Mouse (Mus musculus) liver, embryonic 11.5 days (tissue): ENCODE measurements around the gene Prkag2. TPM values are rescaled to one million over a fixed set of nuclear protein-coding genes. Genes with fewer than 3 reads are reported as not detected.

Experiments
- ATAC-seq: fragments of 200-750 bp; cut with Nextera tagmentation; replicated peaks from 2 replicates; pipeline ENCODE4 v1.8.0; 2017; ENCODE audit warnings: moderate number of reproducible peaks, mild to moderate bottlenecking, moderate TSS enrichment, moderate library complexity; ENCODE audit not compliant: low FRiP score
- DNase-seq: peaks from one replicate; pipeline ENCODE4 v3.0.0-alpha.2; 2017; ENCODE audit warnings: low spot score
- H3K27ac ChIP-seq: fragments of 300-500 bp; sonication (generic); 2 replicates; pipeline ENCODE4 v1.5.1; 2014; ENCODE audit warnings: mild to moderate bottlenecking, low read depth, low read length, control low read depth
- H3K27me3 ChIP-seq: fragments of 300-500 bp; sonication (generic); replicated peaks from 2 replicates; pipeline ENCODE4 v1.6.1; 2014; ENCODE audit warnings: low read length, mixed read lengths; ENCODE audit not compliant: control insufficient read depth, insufficient read depth
- H3K36me3 ChIP-seq: fragments of 300-500 bp; sonication (generic); 2 replicates; pipeline ENCODE4 v1.6.1; 2014; ENCODE audit warnings: mild to moderate bottlenecking, low read length, moderate library complexity, mixed read lengths; ENCODE audit not compliant: control insufficient read depth, insufficient read depth
- H3K4me1 ChIP-seq: fragments of 300-500 bp; sonication (generic); replicated peaks from 2 replicates; pipeline ENCODE4 v1.6.1; 2014; ENCODE audit warnings: low read length, mixed read lengths; ENCODE audit not compliant: control insufficient read depth, insufficient read depth
- H3K4me2 ChIP-seq: fragments of 300-500 bp; sonication (generic); 2 replicates; pipeline ENCODE4 v1.6.1; 2014; ENCODE audit warnings: mild to moderate bottlenecking, control low read depth, moderate library complexity
- H3K4me3 ChIP-seq: fragments of 300-500 bp; sonication (generic); 2 replicates; pipeline ENCODE4 v1.5.1; 2014; ENCODE audit warnings: low read depth, low read length, control low read depth
- H3K9ac ChIP-seq: fragments of 300-500 bp; sonication (generic); 2 replicates; pipeline ENCODE4 v1.6.1; 2014; ENCODE audit warnings: low read depth, low read length, control low read depth
- H3K9me3 ChIP-seq: fragments of 300-500 bp; sonication (generic); 2 replicates; pipeline ENCODE4 v1.6.1; 2016; ENCODE audit warnings: low read length, inconsistent platforms, mixed read lengths; ENCODE audit not compliant: control insufficient read depth
- WGBS: fragments of 180-500 bp; shearing (Covaris S2); extraction: QIAGEN DNeasy Blood & Tissue Kit; methylation state at CpG from one replicate; pipeline ENCODE4 v1.1.7; 2014; 5-methylcytosine and 5-hydroxymethylcytosine counted together
- polyA plus RNA-seq: library from polyadenylated mRNA; unstranded; fragments of >200 nt; fragmentation: Nextera tagmentation; extraction: Ambion mirVana; gene quantifications from 2 replicates; pipeline ENCODE4 v1.2.1, GENCODE M21; 2014

Prkag2 gene
- polyA plus RNA-seq, 1 experiment from 2014 or later = 12.8 TPM

DNA sequence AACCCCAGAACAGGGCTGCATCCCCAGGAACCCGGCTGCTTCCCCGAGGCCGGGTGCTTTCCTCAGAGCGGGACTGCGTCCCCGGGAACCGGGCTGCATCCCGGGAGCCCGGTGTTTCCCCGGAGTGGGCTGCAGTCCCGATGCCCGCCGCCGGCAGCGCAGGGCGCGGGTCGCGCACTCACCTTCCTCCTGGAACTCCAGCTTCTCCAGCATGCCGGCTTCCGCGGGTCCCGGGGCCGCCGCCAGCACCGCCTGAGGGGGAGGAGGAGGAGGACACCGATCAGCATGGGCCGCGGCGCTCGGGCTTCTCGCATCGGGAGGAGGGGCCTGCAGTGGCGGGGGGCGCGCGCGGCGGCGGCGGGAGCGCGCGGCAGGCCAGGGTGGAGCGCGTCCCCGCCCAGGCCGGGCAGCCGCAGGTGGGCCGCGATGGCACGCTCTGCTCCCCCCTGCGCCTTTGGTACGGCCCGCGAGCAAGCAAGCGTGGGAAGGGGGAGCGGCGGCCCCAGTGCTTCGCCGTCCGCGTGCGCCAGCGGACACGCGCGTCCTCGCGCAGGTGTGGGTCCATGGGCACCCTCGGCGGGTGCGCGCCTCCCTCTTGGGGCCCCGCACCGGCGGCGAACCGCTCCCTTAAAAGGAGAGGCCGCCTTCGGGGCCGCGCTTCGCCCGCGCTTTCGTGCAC is 192.2 kb downstream of the Prkag2 start:
- H3K4me1 ChIP-seq = peaks cover 9% of the 10 kb centered on the region
- WGBS = 0% methylated on average over 53 of the region's 87 CpGs
- no peaks in the 10 kb centered on the region for H3K36me3 ChIP-seq
- H3K4me3 ChIP-seq = peak overlapping the region; percentile 87
- H3K9me3 ChIP-seq = no peaks in the 10 kb centered on the region
- ATAC-seq (peak; percentile 85), DNase-seq (peak; percentile 85)
- H3K4me2 ChIP-seq = peak overlapping the region; percentile 86
- H3K9ac ChIP-seq = peak overlapping the region; percentile 68
- H3K27me3 ChIP-seq = no peaks in the 10 kb centered on the region
- H3K27ac ChIP-seq = peak overlapping the region; percentile 75

DNA sequence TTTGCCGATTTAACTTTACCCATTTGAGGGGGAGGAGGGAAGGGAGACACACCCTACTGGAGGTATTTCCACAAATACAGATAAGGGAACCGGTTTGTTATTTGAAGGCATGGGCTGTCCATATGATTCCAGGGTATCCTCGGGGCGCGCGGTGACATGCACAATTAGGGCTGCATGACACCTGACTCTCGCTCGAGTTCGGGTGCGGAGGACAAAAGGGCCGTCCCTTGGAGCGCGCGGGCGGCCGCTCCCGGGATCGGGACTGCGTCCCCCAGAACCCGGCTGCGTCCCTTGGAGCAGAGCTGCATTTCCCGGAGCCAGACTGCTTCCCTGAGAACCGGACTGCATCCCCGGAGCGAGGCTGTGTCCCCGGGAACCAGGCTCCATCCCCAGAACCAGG is 192.7 kb downstream of the Prkag2 start:
- peak overlapping the region; percentile 87 for H3K4me3 ChIP-seq
- WGBS = 0% methylated on average over 26 of the region's 26 CpGs
- H3K9me3 ChIP-seq = no peaks in the 10 kb centered on the region
- H3K4me1 ChIP-seq = peaks cover 7% of the 10 kb centered on the region
- peak overlapping the region; percentile 75 for H3K27ac ChIP-seq
- no peaks in the 10 kb centered on the region for H3K36me3 ChIP-seq
- DNase-seq (no peak), ATAC-seq (peak; percentile 11)
- peak overlapping the region; percentile 68 for H3K9ac ChIP-seq
- peak overlapping the region; percentile 86 for H3K4me2 ChIP-seq
- H3K27me3 ChIP-seq = no peaks in the 10 kb centered on the region

- Histone ChIP-seq H3K36me3 (no peaks in the 10 kb centered on the region), H3K27ac (no peak overlapping the region), H3K4me1 (peaks cover 5% of the 10 kb centered on the region; the same call in 1 of the 2 replicates), H3K4me3 (no peak overlapping the region), H3K9ac (no peak overlapping the region), H3K9me3 (no peaks in the 10 kb centered on the region), H3K27me3 (no peaks in the 10 kb centered on the region), H3K4me2 (peak overlapping the region; percentile 86)
- DNase-seq = no peak
- no peak for ATAC-seq
- WGBS = 76% methylated on average over 9 of the region's 9 CpGs
Observed at GRCm38 (mm10) chr5:24906844-24907243, 193.6 kb downstream of the Prkag2 start.

DNA sequence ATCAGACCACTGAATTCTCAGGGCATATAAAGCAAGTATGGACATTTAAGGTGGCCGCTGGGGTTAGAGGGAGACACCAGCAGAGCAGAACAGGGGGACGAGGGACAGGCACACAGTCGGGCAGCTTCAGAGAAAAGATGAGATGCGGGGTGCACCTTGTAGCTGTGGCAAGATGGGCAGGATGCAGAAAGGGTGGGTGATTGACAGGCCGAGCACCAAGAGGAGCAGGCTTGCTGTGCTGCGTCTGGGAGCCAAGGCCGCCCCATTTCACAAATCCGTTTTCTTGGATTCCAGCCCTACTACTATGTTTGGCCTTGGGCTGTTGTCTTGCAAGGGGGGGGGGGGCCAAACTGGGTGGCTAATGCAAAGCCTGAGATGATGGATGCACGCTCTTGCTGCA is 195.5 kb downstream of the Prkag2 start:
- Histone ChIP-seq H3K9ac (no peak overlapping the region), H3K27ac (no peak overlapping the region), H3K27me3 (no peaks in the 10 kb centered on the region), H3K4me2 (no peak overlapping the region), H3K36me3 (no peaks in the 10 kb centered on the region), H3K4me3 (no peak overlapping the region), H3K9me3 (no peaks in the 10 kb centered on the region), H3K4me1 (peaks cover 5% of the 10 kb centered on the region; the same call in 1 of the 2 replicates)
- DNase-seq (no peak), ATAC-seq (no peak)
- WGBS = 88% methylated on average over 9 of the region's 9 CpGs

DNA sequence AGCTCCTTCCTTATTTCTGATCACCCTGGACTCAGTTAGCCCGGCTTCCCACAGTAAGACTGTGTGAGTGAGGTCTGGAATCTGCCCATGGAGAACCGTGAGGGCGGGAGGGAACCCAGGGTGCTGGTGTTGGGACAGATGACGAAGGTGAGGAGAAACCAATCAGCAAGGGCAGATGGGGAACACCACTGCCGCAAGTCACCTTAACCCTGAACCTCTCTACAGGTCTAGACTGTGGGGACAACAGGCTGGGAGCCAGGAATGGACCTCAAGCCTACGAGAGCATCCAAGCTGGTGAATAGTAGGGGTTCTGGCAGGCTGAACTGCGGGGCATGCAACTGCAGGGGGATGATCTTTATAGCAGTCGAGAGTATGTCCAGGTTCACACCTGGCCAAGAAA is 196.0 kb downstream of the Prkag2 start:
- H3K9ac ChIP-seq = no peak overlapping the region
- H3K27me3 ChIP-seq = no peaks in the 10 kb centered on the region
- no peak overlapping the region for H3K27ac ChIP-seq
- H3K9me3 ChIP-seq = no peaks in the 10 kb centered on the region
- no peak overlapping the region for H3K4me3 ChIP-seq
- H3K36me3 ChIP-seq = no peaks in the 10 kb centered on the region
- WGBS = 89% methylated on average over 8 of the region's 8 CpGs
- DNase-seq = no peak
- H3K4me1 ChIP-seq = peaks cover 5% of the 10 kb centered on the region; the same call in 1 of the 2 replicates
- no peak overlapping the region for H3K4me2 ChIP-seq
- ATAC-seq = no peak

DNA sequence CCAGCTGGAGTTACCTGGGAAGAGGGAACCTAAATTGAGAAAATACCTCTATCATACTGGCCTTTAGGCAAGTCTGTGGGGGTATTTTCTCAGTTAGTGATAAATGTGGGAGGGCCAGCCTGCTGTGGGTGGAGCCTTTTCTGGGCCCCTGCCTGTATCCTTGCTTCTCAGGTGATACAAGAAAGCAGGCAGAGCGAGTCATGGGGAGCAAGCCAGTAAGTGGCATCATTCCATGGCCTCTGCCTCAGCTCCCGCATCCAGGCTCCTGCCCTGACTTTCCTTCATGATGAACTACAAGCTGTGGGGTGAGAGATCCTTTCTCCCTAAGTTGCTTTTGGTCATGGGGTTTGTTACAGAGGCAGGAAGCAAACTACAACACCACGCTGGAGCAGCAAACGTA is 196.4 kb downstream of the Prkag2 start:
- WGBS = 82% methylated on average over 4 of the region's 4 CpGs
- DNase-seq = no peak
- ATAC-seq = no peak
- no peak overlapping the region for H3K9ac ChIP-seq
- H3K27me3 ChIP-seq = no peaks in the 10 kb centered on the region
- no peaks in the 10 kb centered on the region for H3K9me3 ChIP-seq
- no peak overlapping the region for H3K4me2 ChIP-seq
- H3K4me3 ChIP-seq = no peak overlapping the region
- no peak overlapping the region for H3K27ac ChIP-seq
- H3K4me1 ChIP-seq = peaks cover 5% of the 10 kb centered on the region; the same call in 1 of the 2 replicates
- no peaks in the 10 kb centered on the region for H3K36me3 ChIP-seq

DNA sequence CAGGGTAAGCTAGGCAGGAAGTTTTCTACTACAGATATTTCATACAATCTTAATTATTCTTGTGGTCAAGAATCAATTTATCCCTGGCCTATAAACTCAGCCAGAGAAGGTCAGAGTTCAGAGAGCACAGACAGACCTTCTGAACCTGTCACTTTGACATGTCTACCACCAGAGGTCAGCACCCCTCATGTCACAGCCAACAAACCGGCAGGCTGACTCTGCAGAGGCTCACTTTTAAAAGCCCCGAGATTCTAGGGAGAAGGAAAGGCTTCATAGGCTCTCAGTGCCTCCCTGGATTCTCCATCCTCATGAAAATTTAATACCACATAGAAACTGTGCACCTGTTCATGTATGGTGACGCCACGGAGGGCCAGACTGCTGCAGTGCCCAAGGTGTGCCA is 197.6 kb downstream of the Prkag2 start:
- Histone ChIP-seq H3K27ac (no peak overlapping the region), H3K9ac (no peak overlapping the region), H3K27me3 (no peaks in the 10 kb centered on the region), H3K36me3 (no peaks in the 10 kb centered on the region), H3K9me3 (no peaks in the 10 kb centered on the region), H3K4me2 (no peak overlapping the region), H3K4me1 (peaks cover 5% of the 10 kb centered on the region; the same call in 1 of the 2 replicates), H3K4me3 (no peak overlapping the region)
- DNase-seq (no peak), ATAC-seq (peak; percentile 44; the same call in 1 of the 2 replicates)
- 33% methylated on average over 4 of the region's 4 CpGs for WGBS

DNA sequence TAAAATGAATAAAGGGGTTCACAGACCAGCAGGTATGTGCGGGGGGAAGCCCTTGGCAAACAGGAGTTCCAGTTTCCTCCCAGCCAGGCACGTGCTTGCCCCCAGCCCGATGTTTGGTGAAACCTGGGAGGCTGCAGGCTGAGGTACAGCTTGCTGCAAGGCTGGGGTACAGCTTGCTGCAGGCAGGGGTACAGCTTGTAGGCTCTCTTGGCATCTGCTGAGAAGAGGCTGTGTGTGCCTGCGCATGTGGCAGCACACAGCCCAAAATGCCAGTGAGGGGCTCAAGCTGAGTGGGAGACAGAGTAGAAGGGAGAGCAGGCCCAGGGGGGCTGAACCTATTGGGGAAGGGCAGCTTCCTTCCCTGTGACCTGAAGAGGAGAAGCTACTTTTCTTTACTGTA is 204.8 kb downstream of the Prkag2 start:
- H3K36me3 ChIP-seq = no peaks in the 10 kb centered on the region
- H3K9me3 ChIP-seq = no peaks in the 10 kb centered on the region
- no peak overlapping the region for H3K9ac ChIP-seq
- 92% methylated on average over 4 of the region's 4 CpGs for WGBS
- no peak overlapping the region for H3K27ac ChIP-seq
- no peak for DNase-seq
- no peak overlapping the region for H3K4me2 ChIP-seq
- no peaks in the 10 kb centered on the region for H3K27me3 ChIP-seq
- no peak overlapping the region for H3K4me3 ChIP-seq
- H3K4me1 ChIP-seq = no peaks in the 10 kb centered on the region; the same call in 1 of the 2 replicates
- ATAC-seq = no peak

DNA sequence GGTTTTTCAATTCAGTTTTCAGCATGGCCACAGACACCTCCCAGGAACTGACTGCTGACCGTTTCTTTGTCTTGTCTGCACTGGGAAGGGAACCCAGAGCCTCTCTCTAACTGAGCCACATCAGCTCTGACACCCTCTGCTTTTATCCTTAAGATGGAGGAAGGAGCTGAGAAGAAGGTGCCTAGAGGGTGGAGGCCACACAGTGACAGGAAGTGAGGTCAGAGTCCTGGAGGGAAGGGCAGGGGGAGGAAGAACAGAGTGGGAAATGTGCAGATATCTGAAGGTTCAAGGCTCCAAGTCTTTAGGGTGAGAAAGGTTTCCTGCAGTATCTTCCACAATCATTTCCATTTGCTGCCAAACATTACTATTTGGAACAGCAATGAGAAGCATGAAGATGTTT is 205.6 kb downstream of the Prkag2 start:
- Histone ChIP-seq H3K4me3 (no peak overlapping the region), H3K4me1 (peaks cover 4% of the 10 kb centered on the region), H3K36me3 (no peaks in the 10 kb centered on the region), H3K9ac (no peak overlapping the region), H3K27me3 (no peaks in the 10 kb centered on the region), H3K4me2 (no peak overlapping the region), H3K9me3 (no peaks in the 10 kb centered on the region), H3K27ac (no peak overlapping the region)
- ATAC-seq (no peak), DNase-seq (no peak)
- WGBS = 62% methylated on average over 1 of the region's 1 CpGs
